In the genomic region with DNA sequence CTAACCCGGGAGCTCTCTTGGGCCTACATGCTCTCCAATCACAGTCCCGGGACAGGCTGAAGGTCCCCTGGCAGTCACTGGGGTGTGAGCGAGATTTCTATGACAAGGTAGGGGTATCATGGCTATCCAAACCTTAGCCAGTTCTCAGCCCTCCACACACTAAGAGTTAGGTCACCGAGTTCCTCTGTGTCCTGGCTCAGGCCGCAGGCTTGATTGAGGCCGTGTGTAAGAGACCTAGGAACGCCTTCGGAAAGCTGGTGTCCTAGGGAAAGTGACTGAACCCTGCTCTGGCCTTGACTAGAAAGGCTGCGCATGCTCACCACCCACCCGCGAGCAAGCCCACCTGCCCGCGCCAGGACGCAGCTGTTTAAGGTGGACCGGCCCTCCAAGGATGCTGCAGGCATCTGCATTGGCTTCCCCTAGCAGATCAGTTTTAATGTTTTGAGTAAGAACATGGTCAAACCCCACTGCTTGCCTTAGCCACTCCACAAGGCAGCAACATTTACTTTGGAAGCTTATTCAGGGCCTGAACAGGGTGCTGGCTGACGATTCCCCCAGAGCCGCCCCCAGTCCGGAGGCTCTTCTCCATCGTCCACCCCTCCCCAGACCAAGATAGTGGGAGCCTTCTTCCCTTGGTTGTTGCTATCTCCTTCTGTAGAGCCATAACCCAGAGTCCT, we compare ENCODE assay signal across 9 mouse cellular contexts. TPM values are rescaled to one million over a fixed set of nuclear protein-coding genes. Genes with fewer than 3 reads are reported as not detected.
DNase-seq lines count a peak whose midpoint lies in the region; ATAC-seq and TF ChIP-seq lines count a peak whose summit lies in the region.
"Had no signal": no experiment of that assay in that cellular context is flagged by ENCODE, and none has a peak within 500 bp of the region (broad histone marks: within the 10 kb centered on the region; RNA-seq: fewer than 3 reads in every experiment).

No protein-coding gene starts in this region.

- WGBS in forebrain, embryonic 14.5 days, result 6% methylated on average over 19 of the region's 19 CpGs
- 3% methylated on average over 19 of the region's 19 CpGs for WGBS in lung, embryonic 16.5 days

- peak overlapping the region; percentile 88 for H3K9ac ChIP-seq in forebrain, embryonic 14.5 days (ENCODE audit: low read length)
- H3K9ac ChIP-seq in lung, embryonic 16.5 days (ENCODE audit: low read length), result peak overlapping the region; percentile 90

- H3K36me3 ChIP-seq in G1E (replicated peaks), result peaks cover 51% of the 10 kb centered on the region
- H3K36me3 ChIP-seq in forebrain, embryonic 14.5 days (ENCODE audit: control insufficient read depth, insufficient read depth, low read length), result peaks cover 33% of the 10 kb centered on the region
- peaks cover 20% of the 10 kb centered on the region for H3K36me3 ChIP-seq in lung, embryonic 16.5 days (ENCODE audit: control insufficient read depth, insufficient read depth, low read length)

- ATAC-seq in G1E (ENCODE audit: extremely low read depth, insufficient number of reproducible peaks, low FRiP score, poor library complexity, severe bottlenecking), result no peak
- ATAC-seq in forebrain, embryonic 14.5 days, result peak; percentile 78
- ATAC-seq in lung, embryonic 16.5 days (ENCODE audit: low read depth), result peak; percentile 72

- H3K4me2 ChIP-seq in forebrain, embryonic 14.5 days (ENCODE audit: low read length), result peak overlapping the region; percentile 90
- peak overlapping the region; percentile 87 for H3K4me2 ChIP-seq in lung, embryonic 16.5 days (ENCODE audit: low read depth, low read length)

- TF ChIP-seq CTCF in G1E (IDR thresholded peaks at IDR 0.05; ENCODE audit: low read depth, low read length), result no peak
- TF ChIP-seq CTCF in layer of hippocampus, adult 2 months (conservative IDR thresholded peaks at IDR 0.05), result no peak

- peaks cover 25% of the 10 kb centered on the region for H3K4me1 ChIP-seq in G1E (ENCODE audit: insufficient read depth, low read depth, low read length)
- H3K4me1 ChIP-seq in brown adipose tissue, adult 24 weeks (ENCODE audit: control insufficient read depth, insufficient read depth, insufficient read length, low read length), result peaks cover 17% of the 10 kb centered on the region
- H3K4me1 ChIP-seq in forebrain, embryonic 14.5 days (ENCODE audit: control insufficient read depth, insufficient read depth, low read length), result peaks cover 16% of the 10 kb centered on the region
- H3K4me1 ChIP-seq in lung, embryonic 16.5 days (replicated peaks; ENCODE audit: control insufficient read depth, insufficient read depth, low read length), result peaks cover 14% of the 10 kb centered on the region

- peaks cover 45% of the 10 kb centered on the region for H3K27me3 ChIP-seq in G1E (ENCODE audit: insufficient read depth, low read length)
- H3K27me3 ChIP-seq in forebrain, embryonic 14.5 days (replicated peaks; ENCODE audit: control insufficient read depth, insufficient read depth, low read length), result no peaks in the 10 kb centered on the region
- no peaks in the 10 kb centered on the region for H3K27me3 ChIP-seq in lung, embryonic 16.5 days (ENCODE audit: control insufficient read depth, insufficient read depth, low read depth, low read length)

- H3K4me3 ChIP-seq in G1E (ENCODE audit: low read depth, low read length), result peak overlapping the region; percentile 66; the same call in 1 of the 2 replicates
- peak overlapping the region; percentile 78 for H3K4me3 ChIP-seq in brown adipose tissue, adult 24 weeks (ENCODE audit: insufficient read depth, low read depth, low read length)
- H3K4me3 ChIP-seq in forebrain, embryonic 14.5 days (ENCODE audit: low read depth, low read length), result peak overlapping the region; percentile 84
- peak overlapping the region; percentile 89 for H3K4me3 ChIP-seq in layer of hippocampus, adult 2 months
- H3K4me3 ChIP-seq in lung, embryonic 16.5 days (ENCODE audit: low read length), result peak overlapping the region; percentile 89

- intact Hi-C loops in heart, postnatal 36 days (cut with DNase I), result loop anchor here (1.0 kb wide), 1 partner anchor 13 kb away; a partner anchor contains a TSS

- H3K9me3 ChIP-seq in G1E (replicated peaks), result no peaks in the 10 kb centered on the region
- H3K9me3 ChIP-seq in forebrain, embryonic 14.5 days (replicated peaks; ENCODE audit: control insufficient read depth, low read length), result no peaks in the 10 kb centered on the region
- H3K9me3 ChIP-seq in lung, embryonic 16.5 days (ENCODE audit: control insufficient read depth, low read length), result no peaks in the 10 kb centered on the region

- H3K27ac ChIP-seq in brown adipose tissue, adult 24 weeks (replicated peaks; ENCODE audit: low read depth, low read length), result peak overlapping the region; percentile 78
- peak overlapping the region; percentile 88 for H3K27ac ChIP-seq in forebrain, embryonic 14.5 days (ENCODE audit: low read depth, low read length)
- peak overlapping the region; percentile 98 for H3K27ac ChIP-seq in layer of hippocampus, adult 2 months
- peak overlapping the region; percentile 90 for H3K27ac ChIP-seq in lung, embryonic 16.5 days (ENCODE audit: low read length)

- no peak for DNase-seq in G1E (ENCODE audit: low spot score)
- peak; percentile 76 for DNase-seq in forebrain, embryonic 14.5 days (ENCODE audit: low spot score)
- peak; percentile 70 to 80 for DNase-seq in heart, postnatal 36 days
- DNase-seq in layer of hippocampus, adult 2 months (ENCODE audit: low spot score in 2 of 2), result peak in 1 of 2 experiments; percentile 65
- peak; percentile 69 for DNase-seq in ovary, adult 18-20 months (ENCODE audit: low spot score)
- DNase-seq in natural killer cell, adult 2 months (ENCODE audit: low spot score in 2 of 2), result no peak

RNA-seq across cellular contexts. Expression of a gene that starts 0.6 kb away (rescaled TPM):
- total RNA-seq in G1E (2014; fragmentation: Nextera tagmentation) (0.45 and 1.5 TPM in 2 replicates), G1E (2017) (0.46 and 0.71 TPM in 2 replicates)
- polyA plus RNA-seq in G1E (2012), result 4.7 and 5.7 TPM in 2 replicates
- polyA plus RNA-seq in brown adipose tissue, adult 24 weeks (2012; ENCODE audit: insufficient read depth, insufficient read length, missing spikeins), result 4.9 and 5.1 TPM in 2 replicates
- polyA plus RNA-seq in forebrain, embryonic 14.5 days (2014; fragmentation: Nextera tagmentation; extraction: Ambion mirVana), result 5.9 and 10.2 TPM in 2 replicates
- 10 to 100 TPM; 19.7 to 21.5 TPM for total RNA-seq in heart, postnatal 36 days (2021)
- total RNA-seq in layer of hippocampus, adult 2 months (2021), result 10 to 100 TPM; 72.0 to 84.1 TPM
- 9.1 and 9.3 TPM in 2 replicates for polyA plus RNA-seq in lung, embryonic 16.5 days (2015; fragmentation: Nextera tagmentation; extraction: Ambion mirVana)

RNA-seq across cellular contexts. Expression of a gene that starts 13.0 kb away (rescaled TPM):
- total RNA-seq in G1E (2014; fragmentation: Nextera tagmentation), result 72.5 and 76.6 TPM in 2 replicates
- 107 and 122 TPM in 2 replicates for total RNA-seq in G1E (2017)
- 86.8 and 91.4 TPM in 2 replicates for polyA plus RNA-seq in G1E (2012)
- 18.1 and 23.3 TPM in 2 replicates for polyA plus RNA-seq in brown adipose tissue, adult 24 weeks (2012; ENCODE audit: insufficient read depth, insufficient read length, missing spikeins)
- 95.0 and 95.4 TPM in 2 replicates for polyA plus RNA-seq in forebrain, embryonic 14.5 days (2014; fragmentation: Nextera tagmentation; extraction: Ambion mirVana)
- total RNA-seq in heart, postnatal 36 days (2021), result 10 to 100 TPM; 16.1 to 19.8 TPM
- total RNA-seq in layer of hippocampus, adult 2 months (2021), result 10 to 100 TPM; 51.1 to 54.9 TPM
- 95.2 and 106 TPM in 2 replicates for polyA plus RNA-seq in lung, embryonic 16.5 days (2015; fragmentation: Nextera tagmentation; extraction: Ambion mirVana)

RNA-seq across cellular contexts. Expression of a gene that starts 13.0 kb away (rescaled TPM):
- total RNA-seq in G1E (2014; fragmentation: Nextera tagmentation) (543 and 645 TPM in 2 replicates), G1E (2017) (405 and 431 TPM in 2 replicates)
- polyA plus RNA-seq in G1E (2012), result 1,262 and 1,589 TPM in 2 replicates
- polyA plus RNA-seq in brown adipose tissue, adult 24 weeks (2012; ENCODE audit: insufficient read depth, insufficient read length, missing spikeins), result 85.5 and 92.7 TPM in 2 replicates
- 527 and 537 TPM in 2 replicates for polyA plus RNA-seq in forebrain, embryonic 14.5 days (2014; fragmentation: Nextera tagmentation; extraction: Ambion mirVana)
- total RNA-seq in heart, postnatal 36 days (2021), result 10 to 100 TPM; 34.5 to 42.1 TPM
- total RNA-seq in layer of hippocampus, adult 2 months (2021), result 10 to 100 TPM; 93.6 to 98.0 TPM
- 459 and 514 TPM in 2 replicates for polyA plus RNA-seq in lung, embryonic 16.5 days (2015; fragmentation: Nextera tagmentation; extraction: Ambion mirVana)

RNA-seq across cellular contexts. Expression of a gene that starts 17.8 kb away (rescaled TPM):
- total RNA-seq in G1E (2014; fragmentation: Nextera tagmentation) (not detected in 2 replicates), G1E (2017) (not detected in 2 replicates)
- not detected in 2 replicates for polyA plus RNA-seq in G1E (2012)
- polyA plus RNA-seq in brown adipose tissue, adult 24 weeks (2012; ENCODE audit: insufficient read depth, insufficient read length, missing spikeins), result not detected in 2 replicates
- polyA plus RNA-seq in forebrain, embryonic 14.5 days (2014; fragmentation: Nextera tagmentation; extraction: Ambion mirVana), result 0.13 and 0.16 TPM in 2 replicates
- not detected for total RNA-seq in heart, postnatal 36 days (2021)
- not detected for total RNA-seq in layer of hippocampus, adult 2 months (2021)
- not detected in 2 replicates for polyA plus RNA-seq in lung, embryonic 16.5 days (2015; fragmentation: Nextera tagmentation; extraction: Ambion mirVana)
- total RNA-seq: gastrocnemius, postnatal 4 days had no signal

RNA-seq across cellular contexts. Expression of a gene that starts 22.6 kb away (rescaled TPM):
- total RNA-seq in G1E (2014; fragmentation: Nextera tagmentation) (not detected in 2 replicates), G1E (2017) (0.35 TPM in 1 of 2 replicates, not detected in the other)
- not detected in 2 replicates for polyA plus RNA-seq in G1E (2012)
- polyA plus RNA-seq in brown adipose tissue, adult 24 weeks (2012; ENCODE audit: insufficient read depth, insufficient read length, missing spikeins), result not detected in 2 replicates
- 1.8 TPM in 1 of 2 replicates, not detected in the other for polyA plus RNA-seq in forebrain, embryonic 14.5 days (2014; fragmentation: Nextera tagmentation; extraction: Ambion mirVana)
- total RNA-seq in heart, postnatal 36 days (2021), result not detected
- total RNA-seq in layer of hippocampus, adult 2 months (2021), result not detected
- polyA plus RNA-seq in lung, embryonic 16.5 days (2015; fragmentation: Nextera tagmentation; extraction: Ambion mirVana), result 1.8 and 2.8 TPM in 2 replicates
- total RNA-seq: gastrocnemius, postnatal 4 days had no signal

Comparison
In these comparisons a context has a peak if more than half of its experiments do, and no peak if none do; other contexts are left out.
1. DNase-seq: peak in forebrain, embryonic 14.5 days (single experiment), heart, postnatal 36 days (2 of 2) and ovary, adult 18-20 months (single experiment); none in G1E (single experiment) and natural killer cell, adult 2 months (0 of 2).
2. Peak in every context shown above with its lines, with median percentiles within 50 percentile points of each other: H3K4me3 ChIP-seq and H3K27ac ChIP-seq.